Mouse (Mus musculus): Measurements from ENCODE around the gene Slc6a5. TPM values are rescaled to one million over a fixed set of nuclear protein-coding genes. Genes with fewer than 3 reads are reported as not detected.

Gene Slc6a5
- polyA plus RNA-seq, 1 experiment from 2014 or later: 0.02 TPM

DNA sequence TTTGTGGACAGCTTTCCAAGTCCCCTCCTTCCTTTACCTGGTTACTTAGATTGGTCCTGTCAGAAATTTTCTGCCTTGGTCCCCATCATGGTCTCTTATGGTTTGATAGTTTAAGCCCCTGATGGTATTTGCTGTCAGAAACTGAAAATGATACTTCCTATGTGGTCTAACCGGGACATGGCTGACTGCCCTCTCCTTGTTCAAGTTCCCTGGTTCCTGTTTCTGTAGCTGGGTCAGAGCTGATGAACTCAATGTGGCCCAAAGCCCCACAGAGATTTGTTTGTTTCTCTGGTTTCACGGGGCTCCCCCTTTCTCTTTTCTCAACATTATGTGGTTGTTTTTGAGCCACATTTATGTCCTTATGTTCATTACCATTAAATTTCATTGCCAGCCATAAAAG, 95.3 kb downstream of the Slc6a5 start:
- Histone ChIP-seq H3K4me3 (no peak overlapping the region), H3K9me3 (no peaks in the 10 kb centered on the region), H3K27me3 (no peaks in the 10 kb centered on the region), H3K4me2 (no peak overlapping the region), H3K36me3 (no peaks in the 10 kb centered on the region), H3K27ac (no peak overlapping the region), H3K9ac (no peak overlapping the region), H3K4me1 (no peaks in the 10 kb centered on the region)
- WGBS: 69% methylated on average over 2 of the region's 2 CpGs
- no peak for ATAC-seq (ENCODE audit: borderline replicate concordance, extremely low read depth, low FRiP score, low TSS enrichment)

Other genes with a start within 250 kb of the Slc6a5 start
- 16.0 and 18.6 TPM in 2 replicates for gene Htatip2, start 151.0 kb upstream of the Slc6a5 start, polyA plus RNA-seq (2015; fragmentation: Nextera tagmentation; extraction: Ambion mirVana)
- gene Prmt3, start 131.8 kb upstream of the Slc6a5 start, polyA plus RNA-seq (2015; fragmentation: Nextera tagmentation; extraction: Ambion mirVana): 55.1 and 55.6 TPM in 2 replicates
- 3.5 and 3.6 TPM in 2 replicates for gene Nell1, start 64.7 kb downstream of the Slc6a5 start, polyA plus RNA-seq (2015; fragmentation: Nextera tagmentation; extraction: Ambion mirVana)

All from lung, embryonic 15.5 days (tissue).